Mouse (Mus musculus): Measurements from ENCODE around the gene Sparc.

Sparc gene

GRCm38 (mm10) chr11:55407133-55407532 is 15.8 kb downstream of the Sparc start:
- in situ Hi-C loops (cut with MboI, MseI) = no loop called here

DNA sequence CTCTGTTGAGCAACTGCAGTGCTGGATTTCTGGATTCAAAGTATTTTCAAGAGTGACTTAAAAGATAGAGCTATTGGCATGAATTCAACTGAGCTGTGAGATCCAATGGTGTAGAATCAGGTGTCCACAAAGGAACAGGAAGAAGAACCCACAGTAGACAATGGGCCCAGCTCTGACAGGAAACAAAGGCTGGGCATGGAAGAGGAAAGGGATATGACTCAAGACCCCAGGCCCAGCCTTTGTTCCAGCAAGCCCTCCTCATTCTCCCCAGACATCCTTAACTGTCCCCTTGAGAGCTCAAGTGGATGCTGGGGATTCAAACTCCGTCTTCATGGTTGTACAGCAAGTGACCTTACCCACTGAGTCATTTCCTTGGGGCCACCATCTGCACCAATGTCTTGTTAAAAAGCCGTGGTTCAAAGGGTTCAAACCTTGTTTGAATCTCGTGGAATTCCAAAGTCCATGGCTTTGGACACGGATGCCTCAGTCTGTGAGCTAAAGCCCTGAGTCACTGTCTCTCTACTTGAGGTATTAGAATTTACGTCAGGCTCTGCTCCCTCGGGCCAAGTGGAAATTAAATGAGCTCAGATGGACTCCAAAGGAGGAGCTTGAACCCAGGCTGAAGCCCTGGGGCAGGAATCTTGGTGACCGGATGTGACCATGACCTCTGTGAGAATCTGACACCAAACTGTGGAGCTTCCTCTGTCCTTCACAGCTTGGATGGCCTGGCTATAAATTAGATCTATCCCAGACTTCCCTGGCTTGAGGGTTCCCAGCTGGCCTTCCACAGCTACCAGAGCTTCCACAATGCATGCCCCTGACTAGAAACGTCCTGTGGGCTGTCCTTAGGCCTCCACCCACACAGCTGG is 17.1 kb downstream of the Sparc start:
- in situ Hi-C loops (cut with MboI, MseI) = no loop called here

DNA sequence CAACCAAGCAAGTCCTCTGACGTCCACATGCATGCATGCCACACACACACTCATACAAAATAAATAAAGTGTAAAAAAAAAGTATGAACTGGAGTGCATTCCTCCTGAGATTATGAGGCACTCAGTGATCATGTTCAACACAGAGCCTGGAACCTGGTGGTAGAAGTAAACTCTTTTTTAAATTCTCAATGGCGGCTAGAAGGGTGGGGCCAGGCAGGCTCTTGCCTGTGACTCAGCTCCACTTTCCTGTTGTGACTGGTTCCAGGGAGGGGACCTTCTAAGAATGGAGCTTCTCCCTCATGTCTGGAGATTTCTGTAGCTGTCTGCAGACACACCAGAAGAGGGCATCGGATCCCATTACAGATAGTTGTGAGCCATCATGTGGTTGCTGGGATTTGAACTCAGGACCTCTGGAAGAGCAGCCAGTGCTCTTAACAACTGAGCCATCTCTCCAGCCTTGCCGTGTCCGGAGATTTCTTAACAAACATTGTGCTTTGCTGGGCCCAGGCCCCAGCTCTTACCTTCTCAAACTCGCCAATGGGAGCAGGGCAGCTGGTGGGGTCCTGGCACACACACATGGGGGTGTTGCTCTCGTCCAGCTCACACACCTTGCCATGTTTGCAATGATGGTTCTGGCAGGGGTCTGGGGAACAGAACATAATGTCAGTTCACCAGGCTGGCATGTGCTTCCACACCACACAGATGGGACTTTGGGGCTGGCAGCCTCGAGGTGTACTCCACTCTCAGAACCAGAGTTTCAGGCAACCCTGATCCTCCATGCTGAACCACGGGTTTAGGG is 18.1 kb downstream of the Sparc start:
- in situ Hi-C loops (cut with MboI, MseI) = no loop called here

- in situ Hi-C loops (cut with MboI, MseI) = no loop called here
Measured at GRCm38 (mm10) chr11:55400863-55401262, 22.1 kb downstream of the Sparc start.

DNA sequence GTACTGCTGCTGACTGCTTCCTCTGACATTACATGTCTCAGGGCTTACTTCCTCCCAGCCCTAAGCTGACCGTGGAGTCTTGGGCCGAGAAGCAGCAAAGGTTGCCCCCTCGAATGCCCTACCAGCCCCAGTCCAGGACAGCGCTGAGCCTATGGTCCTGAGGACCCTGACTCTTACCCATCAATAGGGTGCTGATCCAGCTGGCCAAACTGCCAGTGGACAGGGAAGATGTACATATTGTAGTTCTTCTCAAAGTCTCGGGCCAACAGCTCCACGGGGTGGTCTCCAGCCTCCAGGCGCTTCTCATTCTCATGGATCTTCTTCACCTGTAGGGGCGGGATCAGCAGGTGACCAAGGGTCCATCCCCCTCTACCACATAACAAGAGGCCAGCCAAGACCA is 24.6 kb downstream of the Sparc start:
- in situ Hi-C loops (cut with MboI, MseI) = no loop called here

- in situ Hi-C loops (cut with MboI, MseI) = no loop called here
Measured at GRCm38 (mm10) chr11:55397441-55397840, 25.5 kb downstream of the Sparc start.

GRCm38 (mm10) chr11:55397036-55397435 is 25.9 kb downstream of the Sparc start:
- in situ Hi-C loops (cut with MboI, MseI) = no loop called here

- in situ Hi-C loops (cut with MboI, MseI) = no loop called here
Measured at GRCm38 (mm10) chr11:55395073-55395642, 27.8 kb downstream of the Sparc start.

- in situ Hi-C loops (cut with MboI, MseI) = no loop called here
Measured at GRCm38 (mm10) chr11:55394592-55394991, 28.4 kb downstream of the Sparc start.

GRCm38 (mm10) chr11:55392474-55392873 is 30.5 kb downstream of the Sparc start:
- in situ Hi-C loops (cut with MboI, MseI) = no loop called here

DNA sequence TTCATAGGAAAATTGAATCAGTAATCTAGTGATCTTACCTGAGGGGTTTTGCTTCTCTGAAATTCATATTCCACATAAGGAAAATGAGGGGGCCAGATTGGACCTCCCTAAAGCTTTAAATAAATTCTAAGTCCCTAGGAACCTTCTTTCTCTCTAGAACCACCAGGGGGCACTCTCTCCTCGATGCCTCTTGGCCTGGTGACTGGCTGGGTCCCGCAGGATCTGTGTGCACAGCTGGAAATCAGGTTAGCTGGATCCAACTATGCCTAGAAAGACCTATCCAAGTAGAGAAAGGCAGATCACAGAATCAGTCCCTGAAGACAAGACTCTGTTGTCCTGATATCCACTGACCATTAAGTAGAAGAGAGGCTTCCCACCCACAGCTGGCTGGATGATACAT is 33.2 kb downstream of the Sparc start:
- in situ Hi-C loops (cut with MboI, MseI) = loop anchor here (5.0 kb wide), 1 partner anchor 53 kb away; no protein-coding TSS in a partner anchor

DNA sequence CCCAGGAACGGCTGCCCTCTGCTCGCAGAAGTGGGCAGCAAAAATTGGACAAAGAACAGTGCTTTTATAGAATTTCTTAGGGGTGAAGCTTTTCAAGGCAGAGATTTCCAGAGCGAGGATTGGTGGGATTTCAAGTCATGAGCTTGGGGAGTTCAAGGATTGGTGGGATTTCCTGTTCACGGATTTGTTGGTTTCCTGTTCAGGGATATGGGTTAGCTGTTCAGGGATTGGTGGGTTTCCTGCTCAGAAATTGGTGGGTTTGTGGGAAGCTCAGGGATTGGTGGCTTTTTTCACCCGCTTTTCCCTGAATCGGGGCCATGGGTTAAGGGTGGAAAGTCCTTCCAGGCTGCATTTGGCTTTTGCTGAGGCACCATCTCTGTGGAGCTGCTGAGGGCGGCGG is 35.4 kb downstream of the Sparc start:
- in situ Hi-C loops (cut with MboI, MseI) = loop anchor here (5.0 kb wide), 1 partner anchor 55 kb away; no protein-coding TSS in a partner anchor

DNA sequence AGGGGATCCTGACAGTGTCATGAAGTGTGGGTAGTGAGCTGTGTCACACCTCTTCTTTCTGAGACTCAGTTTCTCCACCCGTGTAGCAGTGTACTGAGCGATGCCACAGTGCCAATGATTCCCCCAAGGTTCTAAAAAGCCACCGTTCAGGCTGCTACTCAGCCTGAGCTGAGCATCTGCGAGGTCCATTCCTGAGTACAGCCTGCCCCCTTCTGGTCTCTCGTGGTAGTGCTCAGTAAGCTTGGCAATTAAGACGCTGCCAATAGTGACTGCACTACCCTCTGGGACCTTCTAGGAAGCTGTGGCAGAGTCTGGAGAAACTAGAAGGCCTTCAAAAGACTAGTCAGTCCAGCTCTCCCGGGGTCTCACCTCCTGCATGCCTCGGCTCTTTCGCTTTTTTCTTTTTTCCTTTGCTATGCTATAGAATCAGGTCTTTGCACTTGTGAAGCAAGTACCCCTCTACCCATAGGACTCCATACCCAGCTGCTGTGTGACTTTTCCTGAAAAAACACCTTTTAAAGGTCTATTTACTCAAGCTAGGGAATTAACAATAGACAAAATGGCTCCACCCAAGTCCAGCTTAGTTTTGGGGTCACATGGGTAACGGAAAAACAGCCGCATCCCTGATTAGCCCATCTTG is 36.4 kb downstream of the Sparc start:
- in situ Hi-C loops (cut with MboI, MseI) = loop anchor here (5.0 kb wide), 1 partner anchor 56 kb away; no protein-coding TSS in a partner anchor

DNA sequence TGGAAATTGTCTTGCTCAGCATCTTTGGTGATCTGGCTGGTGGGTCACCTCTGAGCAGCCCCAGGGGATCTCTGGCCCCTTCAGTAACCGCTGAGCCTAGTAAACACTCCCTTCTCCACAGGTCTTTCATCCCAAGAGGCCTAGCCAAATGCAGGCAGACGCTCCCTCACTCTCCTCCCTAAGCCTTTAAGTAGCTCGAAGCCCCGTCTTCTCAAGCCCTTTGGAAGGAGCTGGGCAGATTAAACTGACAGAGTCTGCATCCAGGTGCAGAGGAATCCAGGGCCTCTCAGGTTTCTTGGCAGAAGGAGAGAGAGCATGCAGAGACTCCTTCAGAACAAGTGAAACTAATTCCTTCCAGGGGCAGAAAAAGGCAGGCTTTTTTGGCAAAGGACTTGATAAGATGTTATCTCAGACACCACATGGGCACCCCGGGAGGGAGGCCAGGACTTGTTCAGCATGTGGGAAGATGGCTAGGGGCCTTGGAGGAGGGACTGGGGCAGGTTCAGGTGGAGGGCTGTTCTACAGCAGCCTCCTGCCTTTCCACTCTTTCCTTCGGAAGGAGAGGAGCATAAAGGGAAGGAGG is 39.4 kb downstream of the Sparc start:
- in situ Hi-C loops (cut with MboI, MseI) = no loop called here

GRCm38 (mm10) chr11:55380908-55381307 is 42.1 kb downstream of the Sparc start:
- in situ Hi-C loops (cut with MboI, MseI) = no loop called here

GRCm38 (mm10) chr11:55378371-55378770 is 44.6 kb downstream of the Sparc start:
- in situ Hi-C loops (cut with MboI, MseI) = no loop called here

DNA sequence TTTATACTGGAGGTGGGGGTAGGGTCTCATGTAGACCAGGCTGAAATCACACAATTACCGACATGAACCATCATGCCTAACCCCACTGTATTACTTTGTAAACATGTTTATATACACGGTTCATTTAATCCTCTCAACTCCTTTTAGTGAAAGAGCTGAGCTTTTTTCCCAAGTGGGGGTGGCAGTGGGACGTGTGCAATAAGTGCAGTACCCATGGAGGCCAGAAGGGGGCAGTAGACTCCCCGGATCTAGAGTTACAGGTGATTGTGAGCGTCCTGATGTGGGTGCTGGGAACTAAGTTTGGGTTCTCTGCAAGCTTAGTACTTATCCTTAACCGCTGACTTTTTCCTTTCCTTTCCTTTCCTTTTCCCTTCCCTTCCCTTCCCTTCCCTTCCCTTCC is 49.1 kb downstream of the Sparc start:
- in situ Hi-C loops (cut with MboI, MseI) = no loop called here

- in situ Hi-C loops (cut with MboI, MseI) = no loop called here
Measured at GRCm38 (mm10) chr11:55373373-55373772, 49.6 kb downstream of the Sparc start.

DNA sequence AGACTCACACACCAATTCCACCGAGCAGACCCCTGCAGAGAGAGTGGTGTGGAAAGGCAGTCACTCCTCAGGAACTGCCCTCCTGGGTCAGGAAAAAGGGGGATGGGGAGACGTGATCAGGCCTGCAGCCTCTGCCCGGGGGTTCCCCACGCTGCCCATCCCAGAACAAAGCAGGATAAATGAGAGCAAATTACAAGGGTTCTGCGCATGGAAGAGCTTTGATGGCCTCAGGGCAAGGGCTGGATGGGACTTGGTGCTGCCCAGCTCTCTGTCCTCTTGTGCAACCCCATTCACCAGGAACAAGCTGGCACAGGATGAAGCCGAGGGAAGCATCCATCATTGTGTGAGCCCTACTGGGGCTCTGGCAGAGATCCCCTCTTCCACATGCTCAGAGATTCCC is 51.0 kb downstream of the Sparc start:
- in situ Hi-C loops (cut with MboI, MseI) = no loop called here

DNA sequence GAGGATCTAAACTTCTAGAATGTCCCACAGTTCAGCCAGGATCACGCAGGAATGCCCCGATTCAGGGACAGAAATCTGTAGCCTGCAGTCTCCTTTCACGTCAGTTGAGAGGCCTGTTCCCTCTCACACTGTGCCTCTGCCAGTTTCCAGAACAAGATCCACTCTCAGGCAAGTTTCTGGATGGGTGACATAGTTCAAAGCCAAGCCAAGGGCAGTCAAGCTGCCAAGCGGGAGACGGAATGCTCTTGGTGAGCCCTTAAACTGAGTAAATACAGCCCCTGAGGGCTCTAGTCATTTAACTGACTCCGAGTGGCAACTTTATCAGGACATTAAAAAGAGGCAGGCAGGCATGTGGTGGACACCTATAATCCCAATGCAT is 53.9 kb downstream of the Sparc start:
- in situ Hi-C loops (cut with MboI, MseI) = no loop called here

DNA sequence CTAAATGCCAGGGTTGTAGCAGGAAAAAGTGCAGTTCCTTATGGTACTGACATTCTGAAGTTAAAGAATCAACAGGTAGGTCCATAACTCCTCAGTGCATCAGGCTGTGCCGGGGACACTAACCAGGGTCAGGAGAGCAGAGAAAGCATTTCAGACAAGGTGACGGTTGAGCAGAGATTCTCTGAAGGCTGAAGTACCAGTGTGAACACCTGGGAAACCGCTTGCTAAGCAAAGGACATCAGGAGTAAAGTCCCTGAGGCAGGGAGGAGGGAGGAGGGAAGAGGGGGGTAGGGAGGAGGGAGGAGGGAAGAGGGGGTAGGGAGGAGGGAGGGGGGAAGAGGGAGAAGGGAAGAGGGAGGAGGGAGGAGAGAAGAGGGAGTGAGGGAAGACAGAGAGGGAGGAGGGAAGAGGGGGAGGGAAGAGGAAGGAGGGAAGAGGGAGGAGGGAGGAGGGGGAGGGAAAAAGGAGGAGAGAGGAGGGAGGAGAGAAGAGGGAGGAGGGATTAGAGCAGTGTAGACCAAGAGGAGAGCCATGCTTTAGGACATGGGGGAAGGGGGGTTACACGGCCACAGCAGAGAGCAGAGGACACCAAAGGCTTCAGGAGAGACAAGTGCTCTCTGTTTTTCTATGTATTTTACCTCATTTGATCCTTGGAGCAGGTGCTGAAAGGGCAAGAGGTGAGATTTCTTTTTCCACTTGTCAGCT is 54.4 kb downstream of the Sparc start:
- in situ Hi-C loops (cut with MboI, MseI) = no loop called here

Data from T-helper 1 cell (primary cell).